Mouse (Mus musculus) neural tube, embryonic 12.5 days (tissue): Measurements from ENCODE around the gene Lrrtm4. TPM values are rescaled to one million over a fixed set of nuclear protein-coding genes. Genes with fewer than 3 reads are reported as not detected.

Experiments
- ATAC-seq: fragments of 200-750 bp; cut with Nextera tagmentation; 2 replicates; pipeline ENCODE4 v1.8.0; 2017; ENCODE audit warnings: low read depth, mild to moderate bottlenecking, moderate TSS enrichment, moderate library complexity; ENCODE audit not compliant: low FRiP score
- H3K27ac ChIP-seq: fragments of 300-500 bp; sonication (generic); 2 replicates; pipeline ENCODE4 v1.5.1; 2016
- H3K27me3 ChIP-seq: fragments of 300-500 bp; sonication (generic); replicated peaks from 2 replicates; pipeline ENCODE4 v1.6.1; 2016; ENCODE audit warnings: mild to moderate bottlenecking
- H3K36me3 ChIP-seq: fragments of 300-500 bp; sonication (generic); 2 replicates; pipeline ENCODE4 v1.6.1; 2016; ENCODE audit warnings: mild to moderate bottlenecking
- H3K4me1 ChIP-seq: fragments of 300-500 bp; sonication (generic); 2 replicates; pipeline ENCODE4 v1.6.1; 2016
- H3K4me2 ChIP-seq: fragments of 300-500 bp; sonication (generic); replicated peaks from 2 replicates; pipeline ENCODE4 v1.6.1; 2016; ENCODE audit warnings: mild to moderate bottlenecking
- H3K4me3 ChIP-seq: fragments of 300-500 bp; sonication (generic); 2 replicates; pipeline ENCODE4 v1.5.1; 2016
- H3K9ac ChIP-seq: fragments of 300-500 bp; sonication (generic); 2 replicates; pipeline ENCODE4 v1.6.1; 2016; ENCODE audit warnings: mild to moderate bottlenecking
- H3K9me3 ChIP-seq: fragments of 300-500 bp; sonication (generic); 2 replicates; pipeline ENCODE4 v1.6.1; 2016; ENCODE audit warnings: mild to moderate bottlenecking
- WGBS: fragments of 180-500 bp; shearing (Covaris S2); methylation state at CpG from one replicate; pipeline ENCODE4 v1.1.7; 2016; 5-methylcytosine and 5-hydroxymethylcytosine counted together
- polyA plus RNA-seq: library from polyadenylated mRNA; unstranded; fragments of >200 nt; fragmentation: Nextera tagmentation; extraction: Ambion mirVana; gene quantifications from 2 replicates; pipeline ENCODE4 v1.2.1, GENCODE M21; 2016

Gene Lrrtm4
- polyA plus RNA-seq, result 6.3 and 7.9 TPM in 2 replicates

GRCm38 (mm10) chr6:80018765-80019164 is at the start of gene Lrrtm4:
TSS of gene Lrrtm4 (plus strand) at chr6:80018877.
- Histone ChIP-seq H3K4me2 (peak within 1 kb of the TSS; percentile 73), H3K4me1 (0 out of 2 replicates have a peak, but pooled peaks cover 5% of the 10 kb centered on the region), H3K9me3 (no peaks in the 10 kb centered on the region), H3K4me3 (peak within 1 kb of the TSS; percentile 42), H3K27ac (no peak within 1 kb of the TSS), H3K27me3 (no peaks in the 10 kb centered on the region), H3K36me3 (no peaks in the 10 kb centered on the region), H3K9ac (peak within 1 kb of the TSS; percentile 55)
- WGBS, result 3% methylated on average over 6 of the region's 6 CpGs
- peak; percentile 87 for ATAC-seq

- peak overlapping the region; percentile 73 for H3K4me2 ChIP-seq
- H3K9me3 ChIP-seq, result no peaks in the 10 kb centered on the region
- WGBS, result under 1% methylated on average over 14 of the region's 14 CpGs
- H3K9ac ChIP-seq, result peak overlapping the region; percentile 55
- H3K4me1 ChIP-seq, result 0 out of 2 replicates have a peak, but pooled peaks cover 5% of the 10 kb centered on the region
- peak overlapping the region; percentile 42 for H3K4me3 ChIP-seq
- H3K27me3 ChIP-seq, result no peaks in the 10 kb centered on the region
- peak; percentile 38; the same call in 1 of the 2 replicates for ATAC-seq
- H3K36me3 ChIP-seq, result no peaks in the 10 kb centered on the region
- H3K27ac ChIP-seq, result no peak overlapping the region
These were observed 648 bp downstream of the Lrrtm4 start for GRCm38 (mm10) chr6:80019189-80019860.

DNA sequence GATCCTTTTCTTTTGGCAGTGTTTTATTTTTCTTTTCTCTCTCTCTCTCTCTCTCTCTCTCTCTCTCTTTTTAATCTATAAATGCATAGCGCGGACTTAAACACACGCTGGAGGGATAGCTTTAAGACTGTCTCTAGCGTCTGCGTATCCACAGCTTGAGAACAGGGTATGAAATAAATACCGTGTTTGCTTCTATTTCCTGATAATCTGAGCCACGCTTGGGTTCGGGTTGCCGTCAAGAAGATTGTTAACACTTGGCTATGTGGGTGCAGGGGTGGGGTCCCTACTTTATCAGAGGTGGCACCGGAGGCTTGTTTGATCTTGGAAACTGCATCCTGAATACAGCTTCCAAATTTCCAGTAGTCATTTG is 1.2 kb downstream of the Lrrtm4 start:
- no peaks in the 10 kb centered on the region for H3K27me3 ChIP-seq
- peak overlapping the region; percentile 42 for H3K4me3 ChIP-seq
- no peaks in the 10 kb centered on the region for H3K9me3 ChIP-seq
- H3K4me1 ChIP-seq, result 0 out of 2 replicates have a peak, but pooled peaks cover 5% of the 10 kb centered on the region
- no peak overlapping the region for H3K27ac ChIP-seq
- H3K4me2 ChIP-seq, result peak overlapping the region; percentile 73
- WGBS, result 5% methylated on average over 10 of the region's 10 CpGs
- ATAC-seq, result peak; percentile 45; the same call in 1 of the 2 replicates
- peak overlapping the region; percentile 55 for H3K9ac ChIP-seq
- H3K36me3 ChIP-seq, result no peaks in the 10 kb centered on the region

DNA sequence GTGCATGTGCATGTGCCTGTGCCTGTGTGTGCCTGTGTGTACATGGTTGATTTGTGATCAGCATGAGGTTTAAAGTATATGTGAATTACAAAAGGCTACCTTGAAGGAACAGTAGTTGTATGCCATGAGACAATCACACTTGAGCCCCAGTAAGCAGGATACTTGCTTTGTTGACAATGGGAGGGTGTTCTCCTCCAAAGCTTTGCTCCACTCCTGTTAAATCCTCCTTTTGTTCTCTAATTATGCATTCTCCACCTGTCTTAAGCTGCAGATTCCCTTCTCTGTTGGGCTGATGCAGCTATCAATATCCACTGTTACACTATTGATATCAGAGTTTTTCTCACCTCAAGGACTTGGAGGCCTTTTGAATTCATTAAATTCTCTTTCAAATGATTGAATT is 38.2 kb downstream of the Lrrtm4 start:
- H3K27ac ChIP-seq, result no peak overlapping the region
- H3K9me3 ChIP-seq, result no peaks in the 10 kb centered on the region
- no peaks in the 10 kb centered on the region for H3K4me1 ChIP-seq
- H3K27me3 ChIP-seq, result no peaks in the 10 kb centered on the region
- H3K4me2 ChIP-seq, result no peak overlapping the region
- no peaks in the 10 kb centered on the region for H3K36me3 ChIP-seq
- H3K9ac ChIP-seq, result no peak overlapping the region
- ATAC-seq, result no peak
- H3K4me3 ChIP-seq, result no peak overlapping the region

- Histone ChIP-seq H3K36me3 (no peaks in the 10 kb centered on the region), H3K4me2 (no peak overlapping the region), H3K27me3 (no peaks in the 10 kb centered on the region), H3K9me3 (no peaks in the 10 kb centered on the region), H3K9ac (no peak overlapping the region), H3K4me3 (no peak overlapping the region), H3K4me1 (no peaks in the 10 kb centered on the region), H3K27ac (no peak overlapping the region)
- ATAC-seq, result no peak
- WGBS, result 94% methylated on average over 2 of the region's 2 CpGs
These were observed 59.3 kb downstream of the Lrrtm4 start for GRCm38 (mm10) chr6:80078001-80078400.

DNA sequence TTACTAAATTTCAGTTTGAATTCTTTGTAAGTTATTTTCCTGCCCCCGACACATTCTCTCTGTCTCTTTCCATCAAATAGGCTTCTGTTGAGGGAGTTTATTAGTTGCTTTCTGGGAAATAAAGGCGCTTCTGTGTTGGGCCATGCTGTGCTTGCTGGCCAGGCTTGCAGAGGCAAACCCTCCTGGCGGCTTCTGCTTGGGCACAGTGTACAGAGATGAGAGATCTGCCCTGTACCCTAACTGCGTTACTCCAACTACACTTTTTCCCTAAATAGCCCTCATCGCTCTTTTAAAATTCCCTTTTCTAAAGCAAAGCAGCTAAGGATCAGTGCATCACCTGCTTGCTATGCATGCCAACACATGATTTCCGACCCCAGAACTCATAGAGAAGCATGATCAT is 60.6 kb downstream of the Lrrtm4 start:
- 80% methylated on average over 6 of the region's 6 CpGs for WGBS
- Histone ChIP-seq H3K9me3 (no peaks in the 10 kb centered on the region), H3K9ac (no peak overlapping the region), H3K4me2 (no peak overlapping the region), H3K36me3 (no peaks in the 10 kb centered on the region), H3K4me1 (no peaks in the 10 kb centered on the region), H3K27me3 (no peaks in the 10 kb centered on the region), H3K27ac (no peak overlapping the region), H3K4me3 (no peak overlapping the region)
- no peak for ATAC-seq

DNA sequence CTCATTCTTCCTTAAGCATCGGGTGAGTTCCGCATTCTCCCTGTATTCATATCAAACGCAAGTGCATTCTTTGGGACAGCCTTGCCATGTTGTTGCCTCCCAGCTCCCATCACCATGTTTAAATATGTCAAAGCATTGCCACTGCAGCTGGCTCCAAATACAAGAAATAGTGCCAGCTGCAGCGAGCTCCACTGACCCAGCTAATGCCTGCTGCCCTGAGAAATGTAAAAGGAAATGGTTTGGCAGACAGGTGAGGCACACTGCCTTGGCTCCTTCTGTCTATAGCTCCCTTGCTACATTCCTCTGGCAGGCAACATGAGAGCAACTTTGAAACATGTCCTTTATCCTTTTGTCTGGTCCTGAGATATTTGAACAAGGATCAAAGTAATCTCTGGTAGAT is 76.2 kb downstream of the Lrrtm4 start:
- Histone ChIP-seq H3K4me2 (no peak overlapping the region), H3K27ac (no peak overlapping the region), H3K4me3 (no peak overlapping the region), H3K27me3 (no peaks in the 10 kb centered on the region), H3K36me3 (no peaks in the 10 kb centered on the region), H3K9ac (no peak overlapping the region), H3K9me3 (no peaks in the 10 kb centered on the region), H3K4me1 (no peaks in the 10 kb centered on the region)
- no peak for ATAC-seq
- WGBS, result 88% methylated on average over 4 of the region's 4 CpGs

DNA sequence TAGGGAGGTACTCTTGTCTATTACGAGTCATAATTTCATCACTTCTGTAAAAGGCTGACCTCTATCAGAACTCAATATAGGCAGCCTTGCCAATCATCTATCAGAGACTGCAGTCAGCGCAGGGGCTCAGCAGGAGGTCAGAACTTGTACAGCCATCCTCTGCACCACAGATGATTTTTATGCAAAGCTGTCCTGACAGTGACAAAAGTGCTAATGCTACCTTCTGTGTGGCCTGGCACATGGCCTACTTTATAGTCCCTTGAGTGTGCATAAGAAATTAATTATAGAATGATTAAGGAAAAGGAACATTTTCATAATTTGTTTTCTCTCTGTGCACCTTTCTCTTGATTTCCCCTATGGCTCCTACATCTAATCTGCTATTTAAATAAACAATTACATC is 86.7 kb downstream of the Lrrtm4 start:
- H3K36me3 ChIP-seq, result no peaks in the 10 kb centered on the region
- H3K9me3 ChIP-seq, result no peaks in the 10 kb centered on the region
- 86% methylated on average over 2 of the region's 2 CpGs for whole genome bisulfite sequencing
- no peak for ATAC-seq
- no peak overlapping the region for H3K9ac ChIP-seq
- H3K27me3 ChIP-seq, result no peaks in the 10 kb centered on the region
- no peak overlapping the region for H3K27ac ChIP-seq
- no peaks in the 10 kb centered on the region for H3K4me1 ChIP-seq
- no peak overlapping the region for H3K4me2 ChIP-seq
- H3K4me3 ChIP-seq, result no peak overlapping the region

DNA sequence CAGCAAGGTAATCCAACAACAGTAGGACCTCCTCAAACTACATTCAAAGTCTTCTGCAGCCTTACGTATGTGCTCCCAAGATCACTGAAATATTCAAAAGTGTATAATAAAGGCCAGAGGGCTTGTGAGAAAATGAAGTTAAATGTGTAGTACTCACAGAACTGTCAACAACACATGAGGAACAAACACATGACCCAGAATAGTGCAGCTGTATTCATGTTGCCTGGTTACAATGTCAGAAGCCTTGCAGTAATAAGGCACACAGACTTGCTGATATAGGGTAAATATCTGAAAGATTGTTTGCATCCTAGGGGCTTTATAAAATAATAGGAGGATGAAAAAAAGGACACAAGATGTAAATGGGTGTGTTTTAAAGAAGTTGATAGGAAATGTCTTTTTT is 87.2 kb downstream of the Lrrtm4 start:
- WGBS, result 96% methylated on average over 1 of the region's 1 CpGs
- no peak for ATAC-seq

GRCm38 (mm10) chr6:80126419-80126818 is 107.7 kb downstream of the Lrrtm4 start:
- no peak overlapping the region for H3K4me2 ChIP-seq
- H3K27ac ChIP-seq, result no peak overlapping the region
- WGBS, result 90% methylated on average over 1 of the region's 1 CpGs
- no peak overlapping the region for H3K4me3 ChIP-seq
- H3K36me3 ChIP-seq, result no peaks in the 10 kb centered on the region
- H3K27me3 ChIP-seq, result no peaks in the 10 kb centered on the region
- no peaks in the 10 kb centered on the region for H3K9me3 ChIP-seq
- H3K9ac ChIP-seq, result no peak overlapping the region
- ATAC-seq, result no peak
- no peaks in the 10 kb centered on the region for H3K4me1 ChIP-seq

More for the DNA sequence above, 87.2 kb downstream of the Lrrtm4 start:
- Histone ChIP-seq H3K4me3 (no peak overlapping the region), H3K4me2 (no peak overlapping the region), H3K27ac (no peak overlapping the region), H3K36me3 (no peaks in the 10 kb centered on the region), H3K9ac (no peak overlapping the region), H3K9me3 (no peaks in the 10 kb centered on the region), H3K27me3 (no peaks in the 10 kb centered on the region), H3K4me1 (no peaks in the 10 kb centered on the region)

GRCm38 (mm10) chr6:80162585-80162984 is 143.9 kb downstream of the Lrrtm4 start:
- WGBS, result 61% methylated on average over 4 of the region's 4 CpGs
- no peaks in the 10 kb centered on the region for H3K4me1 ChIP-seq
- H3K4me2 ChIP-seq, result no peak overlapping the region
- H3K9ac ChIP-seq, result no peak overlapping the region
- H3K27me3 ChIP-seq, result no peaks in the 10 kb centered on the region
- H3K36me3 ChIP-seq, result no peaks in the 10 kb centered on the region
- ATAC-seq, result 0 out of 2 replicates have a peak, but pooled peaks have one; percentile 13
- H3K9me3 ChIP-seq, result no peaks in the 10 kb centered on the region
- no peak overlapping the region for H3K27ac ChIP-seq
- H3K4me3 ChIP-seq, result no peak overlapping the region

GRCm38 (mm10) chr6:80181916-80182315 is 163.2 kb downstream of the Lrrtm4 start:
- 98% methylated on average over 1 of the region's 1 CpGs for WGBS
- Histone ChIP-seq H3K4me1 (no peaks in the 10 kb centered on the region), H3K27ac (no peak overlapping the region), H3K36me3 (no peaks in the 10 kb centered on the region), H3K9me3 (no peaks in the 10 kb centered on the region), H3K9ac (no peak overlapping the region), H3K4me3 (no peak overlapping the region), H3K27me3 (no peaks in the 10 kb centered on the region), H3K4me2 (no peak overlapping the region)
- no peak for ATAC-seq

- Histone ChIP-seq H3K27me3 (no peaks in the 10 kb centered on the region), H3K27ac (no peak overlapping the region), H3K36me3 (no peaks in the 10 kb centered on the region), H3K4me2 (no peak overlapping the region), H3K4me3 (no peak overlapping the region), H3K4me1 (no peaks in the 10 kb centered on the region), H3K9me3 (no peaks in the 10 kb centered on the region), H3K9ac (no peak overlapping the region)
- WGBS, result 78% methylated on average over 2 of the region's 2 CpGs
- ATAC-seq, result no peak
These were observed 163.7 kb downstream of the Lrrtm4 start for GRCm38 (mm10) chr6:80182353-80182752.
